Mouse (Mus musculus) limb, embryonic 14.5 days (tissue): Measurements from ENCODE around the gene Prickle2. TPM values are rescaled to one million over a fixed set of nuclear protein-coding genes. Genes with fewer than 3 reads are reported as not detected.
A peak's percentile ranks its signal among the peaks of the same experiment; 100 is the strongest.

ENCODE experiments used
- ATAC-seq: fragments of 200-750 bp; cut with Nextera tagmentation; 2 replicates; pipeline ENCODE4 v1.8.0; 2017; ENCODE audit warnings: low read depth, moderate number of reproducible peaks, moderate TSS enrichment; ENCODE audit not compliant: low FRiP score
- DNase-seq: peaks from one replicate; pipeline ENCODE4 v3.0.0-alpha.2; 2015; ENCODE audit warnings: low spot score
- H3K27ac ChIP-seq: fragments of 300-500 bp; sonication (generic); replicated peaks from 2 replicates; pipeline ENCODE4 v1.5.1; 2014; ENCODE audit warnings: low read depth, mild to moderate bottlenecking, low read length, moderate library complexity, mixed read lengths
- H3K27me3 ChIP-seq: fragments of 300-500 bp; sonication (generic); 2 replicates; pipeline ENCODE4 v1.6.1; 2014; ENCODE audit warnings: low read length, mixed read lengths; ENCODE audit not compliant: control insufficient read depth, insufficient read depth
- H3K36me3 ChIP-seq: fragments of 300-500 bp; sonication (generic); 2 replicates; pipeline ENCODE4 v1.6.1; 2014; ENCODE audit warnings: mild to moderate bottlenecking, low read length, moderate library complexity, mixed read lengths; ENCODE audit not compliant: control insufficient read depth, insufficient read depth
- H3K4me1 ChIP-seq: fragments of 300-500 bp; sonication (generic); 2 replicates; pipeline ENCODE4 v1.6.1; 2014; ENCODE audit warnings: antibody characterized with exemption, low read length, mixed read lengths; ENCODE audit not compliant: control insufficient read depth, insufficient read depth
- H3K4me2 ChIP-seq: fragments of 300-500 bp; sonication (generic); replicated peaks from 2 replicates; pipeline ENCODE4 v1.6.1; 2014; ENCODE audit warnings: low read depth, mild to moderate bottlenecking, low read length, moderate library complexity; ENCODE audit not compliant: severe bottlenecking
- H3K4me3 ChIP-seq: fragments of 300-500 bp; sonication (generic); replicated peaks from 2 replicates; pipeline ENCODE4 v1.5.1; 2014; ENCODE audit warnings: low read length
- H3K9ac ChIP-seq: fragments of 300-500 bp; sonication (generic); 2 replicates; pipeline ENCODE4 v1.6.1; 2014; ENCODE audit warnings: mild to moderate bottlenecking, low read depth, low read length, moderate library complexity; ENCODE audit not compliant: severe bottlenecking
- H3K9me3 ChIP-seq: fragments of 300-500 bp; sonication (generic); 2 replicates; pipeline ENCODE4 v1.6.1; 2016; ENCODE audit warnings: low read length; ENCODE audit not compliant: control insufficient read depth
- POLR2A ChIP-seq: fragments of 200-500 bp; IDR thresholded peaks from 2 replicates; pipeline ENCODE4 v1.8.0; 2012; ENCODE audit warnings: inconsistent platforms, mild to moderate bottlenecking, moderate library complexity, borderline replicate concordance; ENCODE audit not compliant: insufficient read depth, insufficient read length; ENCODE audit errors: extremely low read depth
- WGBS: fragments of 180-500 bp; shearing (Covaris S2); extraction: QIAGEN DNeasy Blood & Tissue Kit; methylation state at CpG from one replicate; pipeline ENCODE4 v1.1.7; 2014; 5-methylcytosine and 5-hydroxymethylcytosine counted together
- polyA plus RNA-seq, 2 experiments: library from polyadenylated mRNA; depleted of rRNA in 1 of 2; stranded (reverse) in 1 of 2; unstranded in 1 of 2; fragments of >200 nt; fragmentation: Nextera tagmentation in 1 of 2; extraction: Ambion mirVana in 1 of 2; gene quantifications; 2 replicates each; pipeline versions ENCODE4 v1.2.1 to v1.2.3; 2012 to 2014

The Prickle2 gene
- polyA plus RNA-seq, 2 experiments, result 5.5 to 8.0 TPM

- ATAC-seq (peak; percentile 95), DNase-seq (peak; percentile 87)
- no peak overlapping the region for H3K4me3 ChIP-seq
- peak overlapping the region; percentile 68 for H3K27ac ChIP-seq
- peaks cover 25% of the 10 kb centered on the region for H3K36me3 ChIP-seq
- peaks cover 17% of the 10 kb centered on the region for H3K4me1 ChIP-seq
- TF ChIP-seq POLR2A, result no peak
- no peaks in the 10 kb centered on the region for H3K27me3 ChIP-seq
- H3K9ac ChIP-seq, result no peak overlapping the region
- no peaks in the 10 kb centered on the region for H3K9me3 ChIP-seq
- no peak overlapping the region for H3K4me2 ChIP-seq
- 18% methylated on average over 8 of the region's 8 CpGs for WGBS
Measured at GRCm38 (mm10) chr6:92414478-92415404, 291.2 kb downstream of the Prickle2 start.

- H3K9me3 ChIP-seq, result no peaks in the 10 kb centered on the region
- no peak for ATAC-seq
- no peaks in the 10 kb centered on the region for H3K27me3 ChIP-seq
- H3K36me3 ChIP-seq, result peaks cover 22% of the 10 kb centered on the region
- no peak overlapping the region for H3K4me3 ChIP-seq
- H3K4me1 ChIP-seq, result peaks cover 17% of the 10 kb centered on the region
- DNase-seq, result peak; percentile 41
- no peak overlapping the region for H3K4me2 ChIP-seq
- TF ChIP-seq POLR2A, result no peak
- WGBS, result 40% methylated on average over 1 of the region's 1 CpGs
- H3K9ac ChIP-seq, result no peak overlapping the region
- H3K27ac ChIP-seq, result peak overlapping the region; percentile 68
Measured at GRCm38 (mm10) chr6:92413982-92414381, 292.0 kb downstream of the Prickle2 start.

- no peak for TF ChIP-seq POLR2A
- 89% methylated on average over 3 of the region's 3 CpGs for WGBS
Measured at GRCm38 (mm10) chr6:92409788-92410187, 296.2 kb downstream of the Prickle2 start.

GRCm38 (mm10) chr6:92407259-92407658, 298.7 kb downstream of the Prickle2 start:
- no peak for TF ChIP-seq POLR2A
- H3K4me2 ChIP-seq, result no peak overlapping the region
- WGBS, result 45% methylated on average over 5 of the region's 5 CpGs
- H3K9me3 ChIP-seq, result no peaks in the 10 kb centered on the region
- peaks cover 39% of the 10 kb centered on the region for H3K36me3 ChIP-seq
- no peak overlapping the region for H3K27ac ChIP-seq
- no peak overlapping the region for H3K9ac ChIP-seq
- no peak for ATAC-seq
- H3K4me3 ChIP-seq, result no peak overlapping the region
- H3K27me3 ChIP-seq, result no peaks in the 10 kb centered on the region
- DNase-seq, result no peak
- no peaks in the 10 kb centered on the region for H3K4me1 ChIP-seq

More at GRCm38 (mm10) chr6:92409788-92410187, 296.2 kb downstream of the Prickle2 start:
- no peak overlapping the region for H3K4me3 ChIP-seq
- peaks cover 35% of the 10 kb centered on the region for H3K36me3 ChIP-seq
- peaks cover 12% of the 10 kb centered on the region for H3K4me1 ChIP-seq
- no peak overlapping the region for H3K9ac ChIP-seq
- H3K4me2 ChIP-seq, result no peak overlapping the region
- H3K27me3 ChIP-seq, result no peaks in the 10 kb centered on the region
- no peak for ATAC-seq
- no peak overlapping the region for H3K27ac ChIP-seq
- H3K9me3 ChIP-seq, result no peaks in the 10 kb centered on the region
- no peak for DNase-seq

- DNase-seq (no peak), ATAC-seq (no peak)
- H3K4me3 ChIP-seq, result no peak overlapping the region
- no peak for TF ChIP-seq POLR2A
- no peaks in the 10 kb centered on the region for H3K9me3 ChIP-seq
- H3K4me1 ChIP-seq, result no peaks in the 10 kb centered on the region
- no peak overlapping the region for H3K9ac ChIP-seq
- no peaks in the 10 kb centered on the region for H3K27me3 ChIP-seq
- H3K36me3 ChIP-seq, result peaks cover 27% of the 10 kb centered on the region
- 79% methylated on average over 8 of the region's 8 CpGs for whole genome bisulfite sequencing
- no peak overlapping the region for H3K4me2 ChIP-seq
- no peak overlapping the region for H3K27ac ChIP-seq
Measured at GRCm38 (mm10) chr6:92405571-92405970, 300.4 kb downstream of the Prickle2 start.
